Mouse (Mus musculus): ENCODE data around the gene 5730522E02Rik. TPM values are rescaled to one million over a fixed set of nuclear protein-coding genes. Genes with fewer than 3 reads are reported as not detected.

5730522E02Rik gene
- polyA plus RNA-seq, 1 experiment from 2014 or later: 2.7 TPM

DNA sequence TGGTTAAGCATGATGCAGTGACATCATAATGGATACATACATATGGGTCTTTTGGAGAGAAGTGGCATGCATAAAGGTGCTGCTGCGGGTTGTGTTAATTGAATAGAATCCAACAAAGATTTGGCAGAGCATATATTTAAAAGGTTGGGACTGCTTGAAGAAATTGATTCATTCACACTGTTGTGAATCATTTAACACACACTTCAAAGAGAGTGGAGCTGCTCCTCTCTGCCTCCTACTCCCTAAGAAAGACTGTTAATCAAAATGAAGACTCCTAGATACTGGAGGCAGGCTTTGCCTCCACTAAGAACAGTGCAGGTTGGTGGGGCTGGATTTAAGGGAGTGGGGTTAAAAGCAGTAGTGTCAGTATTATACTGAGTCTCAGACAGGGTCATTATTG, 218.3 kb downstream of the 5730522E02Rik start:
- H3K4me3 ChIP-seq (replicated peaks): no peak overlapping the region
- H3K4me2 ChIP-seq: no peak overlapping the region
- no peaks in the 10 kb centered on the region for H3K9me3 ChIP-seq
- 84% methylated on average over 1 of the region's 1 CpGs for WGBS
- no peak for ATAC-seq (ENCODE audit: insufficient read depth, low FRiP score, low read depth)
- no peaks in the 10 kb centered on the region for H3K27me3 ChIP-seq (replicated peaks)
- H3K36me3 ChIP-seq: no peaks in the 10 kb centered on the region
- no peak overlapping the region for H3K27ac ChIP-seq
- no peaks in the 10 kb centered on the region for H3K4me1 ChIP-seq
- no peak overlapping the region for H3K9ac ChIP-seq

DNA sequence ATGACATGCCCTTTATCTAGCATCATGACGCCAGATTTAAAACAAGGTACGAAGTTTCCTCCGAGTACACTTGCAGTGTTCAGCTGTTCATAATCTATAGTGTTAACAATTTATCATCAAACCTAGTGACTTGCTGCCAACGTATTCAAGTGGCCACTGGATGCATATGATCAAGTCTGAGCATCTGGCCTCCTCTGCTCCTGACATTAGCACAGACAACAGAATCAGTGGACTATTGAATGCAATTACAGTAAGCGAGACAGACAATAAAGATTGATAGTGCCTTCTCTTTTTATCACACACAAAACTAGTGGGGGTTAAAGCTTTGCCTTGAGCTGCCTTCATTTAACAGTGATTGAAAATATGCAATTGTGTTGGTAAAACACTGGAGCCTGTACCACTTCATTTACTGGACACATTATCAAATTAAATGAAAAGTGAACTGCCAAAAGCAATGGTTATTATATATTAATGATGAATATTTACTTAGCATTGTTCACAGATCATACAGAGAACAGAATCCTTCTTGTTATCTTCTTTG, 231.8 kb downstream of the 5730522E02Rik start:
- no peak overlapping the region for H3K4me3 ChIP-seq (replicated peaks)
- no peaks in the 10 kb centered on the region for H3K9me3 ChIP-seq
- no peak overlapping the region for H3K27ac ChIP-seq
- H3K9ac ChIP-seq: no peak overlapping the region
- no peaks in the 10 kb centered on the region for H3K27me3 ChIP-seq (replicated peaks)
- no peaks in the 10 kb centered on the region for H3K36me3 ChIP-seq
- H3K4me1 ChIP-seq: no peaks in the 10 kb centered on the region
- no peak for ATAC-seq (ENCODE audit: insufficient read depth, low FRiP score, low read depth)
- 60% methylated on average over 5 of the region's 5 CpGs for WGBS
- H3K4me2 ChIP-seq: no peak overlapping the region

- ATAC-seq (ENCODE audit: insufficient read depth, low FRiP score, low read depth): no peak
- H3K36me3 ChIP-seq: no peaks in the 10 kb centered on the region
- H3K27me3 ChIP-seq (replicated peaks): no peaks in the 10 kb centered on the region
- no peaks in the 10 kb centered on the region for H3K4me1 ChIP-seq
- 84% methylated on average over 5 of the region's 5 CpGs for WGBS
- H3K4me3 ChIP-seq (replicated peaks): no peak overlapping the region
- no peak overlapping the region for H3K4me2 ChIP-seq
- H3K27ac ChIP-seq: no peak overlapping the region
- H3K9ac ChIP-seq: no peak overlapping the region
- no peaks in the 10 kb centered on the region for H3K9me3 ChIP-seq
These were observed 269.1 kb downstream of the 5730522E02Rik start for GRCm38 (mm10) chr11:25941504-25941903.

DNA sequence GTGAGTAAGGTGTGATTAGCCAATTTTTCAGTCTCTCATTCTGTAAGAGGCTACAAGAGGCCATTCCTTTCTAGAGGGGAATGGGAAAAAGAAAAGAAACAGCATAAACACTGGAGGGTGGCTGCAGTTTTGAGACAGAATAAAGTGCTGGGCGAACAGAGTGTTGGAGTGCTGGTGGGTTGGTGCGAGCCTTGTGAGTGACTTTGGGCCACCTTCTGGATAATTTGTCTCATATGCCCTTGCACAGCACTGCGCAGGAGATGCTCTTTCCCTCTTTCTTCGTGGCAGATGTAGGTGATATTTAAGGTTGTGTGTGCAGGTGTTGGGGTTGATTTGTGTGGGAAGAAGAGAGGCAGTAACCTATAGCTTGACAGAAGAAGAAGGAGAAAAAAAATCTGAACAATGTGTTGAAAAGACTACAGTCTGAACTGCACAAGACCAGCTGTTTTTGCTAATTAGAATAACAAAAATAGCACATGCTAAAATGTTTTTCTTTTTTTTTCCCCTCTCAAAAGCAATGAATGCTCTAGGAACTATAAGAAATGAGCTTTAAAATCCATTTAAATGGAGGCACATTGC, 269.8 kb downstream of the 5730522E02Rik start:
- Histone ChIP-seq H3K4me3 (replicated peaks) (no peak overlapping the region), H3K9me3 (no peaks in the 10 kb centered on the region), H3K4me2 (no peak overlapping the region), H3K27me3 (replicated peaks) (no peaks in the 10 kb centered on the region), H3K27ac (no peak overlapping the region), H3K4me1 (no peaks in the 10 kb centered on the region), H3K36me3 (no peaks in the 10 kb centered on the region), H3K9ac (no peak overlapping the region)
- WGBS: 77% methylated on average over 4 of the region's 4 CpGs
- ATAC-seq (ENCODE audit: insufficient read depth, low FRiP score, low read depth): no peak

DNA sequence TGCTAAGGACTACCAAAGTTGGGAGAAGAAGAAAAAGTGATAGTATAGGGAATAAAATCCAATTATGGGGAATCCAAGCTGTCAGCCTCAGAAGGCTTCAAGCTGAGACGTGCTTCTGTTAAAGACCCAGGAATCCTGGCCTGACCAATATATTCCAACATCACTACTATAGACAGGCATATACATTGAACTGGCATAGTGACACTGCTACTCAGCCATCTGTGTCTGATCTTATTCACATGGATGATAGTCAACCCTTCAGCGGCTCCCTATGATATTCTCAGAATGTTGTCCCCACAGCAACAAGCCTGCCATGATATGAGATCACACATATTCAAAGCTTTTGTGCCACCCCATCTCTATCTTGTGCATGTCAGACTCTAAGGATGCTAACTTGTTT, 284.3 kb downstream of the 5730522E02Rik start:
- no peak for ATAC-seq (ENCODE audit: insufficient read depth, low FRiP score, low read depth)
- Histone ChIP-seq H3K9ac (no peak overlapping the region), H3K27me3 (replicated peaks) (no peaks in the 10 kb centered on the region), H3K9me3 (no peaks in the 10 kb centered on the region), H3K4me1 (no peaks in the 10 kb centered on the region), H3K4me2 (no peak overlapping the region), H3K36me3 (no peaks in the 10 kb centered on the region), H3K4me3 (replicated peaks) (no peak overlapping the region), H3K27ac (no peak overlapping the region)
- 83% methylated on average over 2 of the region's 2 CpGs for WGBS

DNA sequence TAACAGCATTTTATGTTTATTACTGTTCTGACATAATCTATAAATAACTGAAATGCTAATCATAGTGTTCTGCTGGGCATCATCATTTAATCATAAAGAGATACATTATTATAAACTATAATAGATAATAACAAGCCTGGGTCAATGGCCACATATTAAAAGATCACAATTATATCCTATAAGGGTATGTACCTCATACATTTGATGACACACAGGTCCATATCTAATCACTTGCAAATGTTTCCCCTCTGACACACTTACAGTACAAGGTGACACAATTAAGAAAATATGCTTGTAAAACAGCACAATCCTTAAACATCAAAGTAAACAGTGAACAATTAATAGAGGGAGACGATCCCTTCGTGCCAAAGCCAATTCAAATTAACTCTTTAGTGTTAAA, 308.2 kb downstream of the 5730522E02Rik start:
- ATAC-seq (ENCODE audit: insufficient read depth, low FRiP score, low read depth): no peak
- Histone ChIP-seq H3K36me3 (no peaks in the 10 kb centered on the region), H3K4me3 (replicated peaks) (no peak overlapping the region), H3K4me1 (no peaks in the 10 kb centered on the region), H3K4me2 (no peak overlapping the region), H3K27ac (no peak overlapping the region), H3K9me3 (no peaks in the 10 kb centered on the region), H3K27me3 (replicated peaks) (no peaks in the 10 kb centered on the region), H3K9ac (no peak overlapping the region)
- 68% methylated on average over 2 of the region's 2 CpGs for WGBS

GRCm38 (mm10) chr11:25901666-25902065, 308.9 kb downstream of the 5730522E02Rik start:
- ATAC-seq (ENCODE audit: insufficient read depth, low FRiP score, low read depth): no peak
- Histone ChIP-seq H3K27ac (no peak overlapping the region), H3K4me2 (no peak overlapping the region), H3K9ac (no peak overlapping the region), H3K4me3 (replicated peaks) (no peak overlapping the region), H3K4me1 (no peaks in the 10 kb centered on the region), H3K27me3 (replicated peaks) (no peaks in the 10 kb centered on the region), H3K36me3 (no peaks in the 10 kb centered on the region), H3K9me3 (no peaks in the 10 kb centered on the region)
- 26% methylated on average over 2 of the region's 2 CpGs for WGBS

DNA sequence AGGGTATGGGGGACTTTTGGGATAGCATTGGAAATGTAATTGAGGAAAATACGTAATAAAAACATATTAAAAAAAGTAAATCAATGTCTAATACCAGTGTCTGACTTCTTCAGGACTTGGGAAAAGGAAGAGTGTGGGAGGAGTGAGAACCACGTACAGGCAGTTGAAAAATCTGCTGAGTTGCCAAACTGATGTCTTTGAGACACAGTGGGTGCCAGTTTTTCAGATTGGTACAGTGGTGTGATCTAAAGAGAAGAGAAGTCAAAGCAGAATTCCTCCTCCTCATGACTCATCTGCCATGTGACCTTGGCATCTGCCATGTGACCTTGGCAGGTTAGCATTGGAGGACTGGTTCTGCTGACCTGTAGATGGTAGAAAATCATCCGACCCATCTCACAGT, 316.7 kb downstream of the 5730522E02Rik start:
- Histone ChIP-seq H3K27me3 (replicated peaks) (no peaks in the 10 kb centered on the region), H3K36me3 (no peaks in the 10 kb centered on the region), H3K4me3 (replicated peaks) (no peak overlapping the region), H3K27ac (no peak overlapping the region), H3K4me1 (no peaks in the 10 kb centered on the region), H3K4me2 (no peak overlapping the region), H3K9ac (no peak overlapping the region), H3K9me3 (no peaks in the 10 kb centered on the region)
- ATAC-seq (ENCODE audit: insufficient read depth, low FRiP score, low read depth): no peak
- 89% methylated on average over 3 of the region's 3 CpGs for WGBS

DNA sequence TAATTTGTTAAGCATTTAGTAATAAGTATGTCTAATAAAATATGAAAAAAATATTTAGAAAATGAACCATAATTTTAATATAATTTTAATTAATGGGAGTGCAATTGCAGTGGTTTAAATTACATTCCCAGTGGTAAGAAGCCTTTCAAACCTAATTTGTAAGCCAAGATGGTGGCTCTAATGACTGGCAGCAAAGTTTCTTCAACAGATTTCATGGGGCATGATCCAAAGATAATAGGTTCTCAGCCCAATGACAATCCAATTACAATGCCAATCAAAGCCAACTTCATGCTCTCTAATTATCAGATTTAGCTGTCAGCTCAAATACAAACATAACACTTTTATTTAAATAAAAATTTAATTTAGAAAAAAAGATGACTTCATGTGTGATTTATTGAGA, 337.6 kb downstream of the 5730522E02Rik start:
- no peaks in the 10 kb centered on the region for H3K9me3 ChIP-seq
- H3K36me3 ChIP-seq: no peaks in the 10 kb centered on the region
- no peaks in the 10 kb centered on the region for H3K4me1 ChIP-seq
- no peak overlapping the region for H3K4me2 ChIP-seq
- H3K9ac ChIP-seq: no peak overlapping the region
- no peak overlapping the region for H3K27ac ChIP-seq
- H3K27me3 ChIP-seq (replicated peaks): no peaks in the 10 kb centered on the region
- no peak overlapping the region for H3K4me3 ChIP-seq (replicated peaks)
- ATAC-seq (ENCODE audit: insufficient read depth, low FRiP score, low read depth): no peak

DNA sequence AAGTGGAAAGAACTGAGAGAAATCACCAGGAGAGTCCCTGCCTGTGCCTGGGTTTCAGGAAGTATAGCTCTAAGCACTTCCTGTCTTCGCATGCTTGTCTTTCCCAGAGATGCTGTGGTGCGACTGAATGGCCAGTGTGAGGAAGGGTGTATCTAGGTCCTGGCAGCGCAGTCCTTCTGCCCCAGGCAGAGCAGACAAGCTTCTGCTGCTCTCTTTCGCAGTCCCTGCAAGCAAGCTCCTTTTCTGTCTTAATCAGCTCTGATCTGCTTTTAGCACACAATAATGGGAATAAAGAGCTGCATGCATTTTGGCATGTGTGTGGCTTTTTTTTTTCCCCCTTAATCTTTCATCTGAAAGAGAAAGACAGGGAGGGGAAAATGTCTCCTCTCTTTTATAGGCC, 338.2 kb downstream of the 5730522E02Rik start:
- Histone ChIP-seq H3K27me3 (replicated peaks) (no peaks in the 10 kb centered on the region), H3K4me2 (no peak overlapping the region), H3K27ac (no peak overlapping the region), H3K4me1 (no peaks in the 10 kb centered on the region), H3K36me3 (no peaks in the 10 kb centered on the region), H3K9ac (no peak overlapping the region), H3K4me3 (replicated peaks) (no peak overlapping the region), H3K9me3 (no peaks in the 10 kb centered on the region)
- ATAC-seq (ENCODE audit: insufficient read depth, low FRiP score, low read depth): no peak
- 65% methylated on average over 4 of the region's 4 CpGs for WGBS

DNA sequence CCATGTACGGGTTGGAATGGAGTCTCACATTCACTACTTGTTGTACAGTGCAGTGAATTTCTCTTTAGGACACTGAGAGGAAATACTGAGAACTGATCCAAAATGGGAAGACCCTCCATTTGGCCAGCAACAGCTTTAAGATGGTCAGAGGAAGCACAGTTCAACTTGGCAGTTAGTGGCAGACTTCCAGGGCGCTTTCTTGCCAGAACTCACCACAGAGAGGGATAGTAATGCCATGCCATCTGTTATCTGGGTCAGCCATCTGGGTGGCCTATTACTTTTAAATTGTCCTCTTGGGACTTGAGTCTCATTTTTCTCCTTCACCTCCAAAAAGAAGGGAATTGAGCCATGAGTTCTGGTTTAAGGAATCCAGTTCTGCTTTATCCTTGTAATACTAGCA, 344.3 kb downstream of the 5730522E02Rik start:
- Histone ChIP-seq H3K36me3 (no peaks in the 10 kb centered on the region), H3K4me3 (replicated peaks) (no peak overlapping the region), H3K9ac (no peak overlapping the region), H3K27me3 (replicated peaks) (no peaks in the 10 kb centered on the region), H3K4me1 (no peaks in the 10 kb centered on the region), H3K4me2 (no peak overlapping the region), H3K9me3 (no peaks in the 10 kb centered on the region), H3K27ac (no peak overlapping the region)
- ATAC-seq (ENCODE audit: insufficient read depth, low FRiP score, low read depth): no peak
- WGBS: 76% methylated on average over 2 of the region's 2 CpGs

GRCm38 (mm10) chr11:25862686-25863085, 347.9 kb downstream of the 5730522E02Rik start:
- no peaks in the 10 kb centered on the region for H3K4me1 ChIP-seq
- no peak overlapping the region for H3K9ac ChIP-seq
- no peak overlapping the region for H3K4me3 ChIP-seq (replicated peaks)
- WGBS: 10% methylated on average over 9 of the region's 9 CpGs
- H3K36me3 ChIP-seq: no peaks in the 10 kb centered on the region
- no peaks in the 10 kb centered on the region for H3K27me3 ChIP-seq (replicated peaks)
- no peak; the same call in 1 of the 2 replicates for ATAC-seq (ENCODE audit: insufficient read depth, low FRiP score, low read depth)
- no peak overlapping the region for H3K27ac ChIP-seq
- H3K9me3 ChIP-seq: no peaks in the 10 kb centered on the region
- H3K4me2 ChIP-seq: peak overlapping the region; percentile 29; the same call in 1 of the 2 replicates

All from stomach, embryonic 15.5 days (tissue).